22 mouse cellular contexts compared by ENCODE assay signal in genomic region chr9:6302050-6302449, GRCm38 (mm10). TPM values are rescaled to one million over a fixed set of nuclear protein-coding genes. Genes with fewer than 3 reads are reported as not detected.
"Had no signal": no experiment of that assay in that cellular context is flagged by ENCODE, and none has a peak within 500 bp of the region (broad histone marks: within the 10 kb centered on the region; RNA-seq: fewer than 3 reads in every experiment).

No protein-coding gene starts in this region.

- DNase-seq: lung, adult 18-20 months; lung, embryonic 14.5 days; lung, postnatal 10 days; lung, postnatal 4 days; midbrain, embryonic 14.5 days; retina, postnatal 1 day; right cerebral cortex, adult 18-20 months; right cerebral cortex, postnatal 25 days; right cerebral cortex, postnatal 4 days; spleen, adult 18-20 months; thymus, adult 18-20 months; thymus, postnatal 14 days; thymus, postnatal 36 days had no signal

- H3K27ac ChIP-seq: midbrain, embryonic 10.5 days; midbrain, embryonic 12.5 days; neural tube, embryonic 13.5 days; neural tube, embryonic 15.5 days had no signal

- H3K4me3 ChIP-seq: midbrain, embryonic 10.5 days; midbrain, embryonic 12.5 days; myocyte; neural tube, embryonic 13.5 days; neural tube, embryonic 15.5 days had no signal

- ATAC-seq: midbrain, embryonic 16.5 days had no signal

- H3K4me1 ChIP-seq: neural tube, embryonic 13.5 days; neural tube, embryonic 15.5 days had no signal

- H3K9ac ChIP-seq: lung, embryonic 14.5 days; midbrain, embryonic 12.5 days; neural tube, embryonic 13.5 days; neural tube, embryonic 15.5 days had no signal

- H3K27me3 ChIP-seq: midbrain, embryonic 12.5 days; neural tube, embryonic 13.5 days; neural tube, embryonic 15.5 days had no signal

- H3K9me3 ChIP-seq: midbrain, embryonic 10.5 days; midbrain, embryonic 12.5 days; neural tube, embryonic 13.5 days; neural tube, embryonic 15.5 days had no signal

- H3K36me3 ChIP-seq: midbrain, embryonic 10.5 days; midbrain, embryonic 12.5 days; neural tube, embryonic 13.5 days; neural tube, embryonic 15.5 days had no signal

- H3K4me2 ChIP-seq: lung, embryonic 14.5 days; midbrain, embryonic 12.5 days; neural tube, embryonic 13.5 days; neural tube, embryonic 15.5 days had no signal

RNA-seq across cellular contexts. Expression of gene Ddi1, which starts 32.4 kb away (rescaled TPM):
- total RNA-seq: megakaryocyte, adult 5-6 weeks; megakaryocyte-erythroid progenitor cell, adult 5-6 weeks had no signal
- polyA plus RNA-seq: midbrain, embryonic 12.5 days; midbrain, embryonic 16.5 days; neural tube, embryonic 13.5 days; small intestine, adult 2 months had no signal
